Mouse (Mus musculus) lung, postnatal 10 days (tissue): ENCODE data around the gene Src.

Source experiments
- DNase-seq: peaks from one replicate; pipeline ENCODE4 v3.0.0; 2021

The Src gene

DNA sequence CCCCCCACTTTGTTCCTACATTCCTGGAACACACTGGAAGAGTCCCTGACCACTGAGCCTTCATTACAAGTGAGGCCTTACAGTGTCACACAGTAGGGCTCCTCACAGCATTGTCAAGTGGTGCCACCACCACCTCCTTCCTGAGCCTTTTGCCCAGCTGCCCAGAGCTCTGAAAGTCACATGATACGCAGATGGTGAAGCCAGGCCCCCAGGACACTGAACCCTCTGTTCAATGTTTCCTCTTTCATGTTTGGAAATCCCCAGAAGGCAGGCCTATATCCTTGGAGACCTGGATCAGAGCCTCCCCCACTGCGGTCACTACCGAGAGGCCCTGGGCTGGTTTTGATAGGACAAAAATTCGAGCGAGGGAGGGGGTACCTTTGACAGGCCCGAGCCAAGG lies 1.0 kb upstream of the Src start:
- DNase-seq, result no peak

GRCm38 (mm10) chr2:157418609-157419071 lies 396 bp downstream of the Src start:
- DNase-seq, result peak; percentile 62

DNA sequence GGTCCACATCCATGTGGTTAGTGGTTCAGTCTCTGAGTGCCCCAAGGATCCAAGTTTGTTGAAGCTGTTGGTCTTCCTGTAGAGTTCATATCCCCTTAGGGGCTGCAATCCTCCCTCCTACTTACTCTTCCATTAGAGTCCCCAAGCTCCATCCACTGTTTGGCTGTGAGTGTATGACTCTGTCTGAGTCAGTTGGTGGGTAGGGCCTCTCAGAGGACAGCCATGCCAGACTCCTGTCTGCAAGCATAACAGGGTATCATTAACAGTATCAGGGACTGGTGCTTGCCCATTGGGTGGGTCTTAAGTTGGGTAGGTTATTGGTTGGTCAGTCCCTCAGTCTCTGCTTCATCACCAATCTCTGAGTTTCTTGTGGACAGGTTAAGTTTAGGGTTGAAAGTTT lies 1.3 kb downstream of the Src start:
- no peak for DNase-seq

DNA sequence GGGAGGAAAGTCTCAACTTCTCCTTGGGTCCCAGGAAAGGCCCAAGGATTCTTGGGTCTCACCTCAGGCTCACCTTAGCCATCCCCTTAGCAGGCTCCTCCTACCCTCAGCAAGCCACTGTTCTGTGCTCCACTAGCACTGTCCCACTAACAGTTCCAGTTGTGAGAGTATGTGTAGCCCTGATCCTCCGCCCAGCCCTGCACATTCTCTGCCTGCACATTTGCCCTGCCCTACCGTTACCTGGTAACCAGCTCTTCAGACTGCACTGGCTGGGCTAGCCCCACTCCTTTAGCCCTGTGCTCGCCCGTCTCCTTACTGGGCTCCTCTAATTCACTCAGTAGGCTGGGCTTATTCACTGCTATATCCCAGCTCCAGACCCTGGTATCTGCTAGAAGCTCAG lies 2.2 kb downstream of the Src start:
- DNase-seq, result no peak

- DNase-seq, result no peak
Observed at GRCm38 (mm10) chr2:157422062-157422655, 3.9 kb downstream of the Src start.

- DNase-seq, result peak; percentile 78
Observed at GRCm38 (mm10) chr2:157422854-157423705, 4.8 kb downstream of the Src start.

DNA sequence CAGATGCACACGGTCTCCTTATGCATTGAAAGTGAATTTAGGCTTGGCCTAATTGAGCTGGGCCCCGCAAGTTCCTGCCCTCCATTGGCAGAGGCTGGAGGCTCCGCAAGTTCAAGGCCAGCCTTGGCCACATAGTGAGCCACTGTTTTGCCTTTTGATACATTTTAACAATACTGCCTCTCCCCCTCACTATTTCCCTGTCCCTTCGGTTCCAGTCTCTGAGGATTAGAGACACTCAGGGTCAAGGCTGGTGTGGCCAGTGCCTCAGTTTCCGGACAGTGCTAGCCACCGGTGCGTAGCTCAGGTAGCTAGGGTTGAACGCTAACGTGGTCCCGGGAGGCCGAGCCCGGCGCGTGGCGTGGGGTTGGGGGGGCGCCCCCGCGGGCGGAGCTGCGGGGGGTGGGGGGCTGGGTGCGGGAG lies 5.5 kb downstream of the Src start:
- DNase-seq, result peak; percentile 31

GRCm38 (mm10) chr2:157424126-157424903 lies 6.1 kb downstream of the Src start:
- DNase-seq, result peak; percentile 58

GRCm38 (mm10) chr2:157424904-157425642 lies 6.8 kb downstream of the Src start:
- DNase-seq, result no peak

DNA sequence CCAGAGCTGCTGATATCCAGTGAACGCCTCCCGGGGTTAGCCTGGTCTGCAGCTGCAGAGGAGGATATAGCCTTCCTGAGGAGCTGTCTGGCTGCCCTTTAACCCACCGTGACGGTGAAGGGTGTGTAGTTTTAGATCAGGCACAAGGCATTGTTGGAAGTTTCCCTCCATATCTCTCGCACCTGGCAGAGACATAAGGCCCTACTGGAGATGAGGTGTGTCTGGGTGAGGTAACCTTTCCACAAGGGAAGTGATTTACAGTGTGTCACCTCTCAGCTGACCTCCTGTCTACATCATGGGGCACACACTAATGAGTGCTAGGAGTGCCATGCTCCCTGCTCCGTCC lies 7.4 kb downstream of the Src start:
- no peak for DNase-seq

GRCm38 (mm10) chr2:157426171-157426570 lies 7.9 kb downstream of the Src start:
- peak; percentile 68 for DNase-seq

GRCm38 (mm10) chr2:157427164-157427563 lies 8.9 kb downstream of the Src start:
- DNase-seq, result no peak

GRCm38 (mm10) chr2:157428351-157429139 lies 10.3 kb downstream of the Src start:
- no peak for DNase-seq

- DNase-seq, result no peak
Observed at GRCm38 (mm10) chr2:157429735-157430134, 11.5 kb downstream of the Src start.

GRCm38 (mm10) chr2:157430667-157431429 lies 12.6 kb downstream of the Src start:
- no peak for DNase-seq

GRCm38 (mm10) chr2:157431912-157432311 lies 13.7 kb downstream of the Src start:
- no peak for DNase-seq

DNA sequence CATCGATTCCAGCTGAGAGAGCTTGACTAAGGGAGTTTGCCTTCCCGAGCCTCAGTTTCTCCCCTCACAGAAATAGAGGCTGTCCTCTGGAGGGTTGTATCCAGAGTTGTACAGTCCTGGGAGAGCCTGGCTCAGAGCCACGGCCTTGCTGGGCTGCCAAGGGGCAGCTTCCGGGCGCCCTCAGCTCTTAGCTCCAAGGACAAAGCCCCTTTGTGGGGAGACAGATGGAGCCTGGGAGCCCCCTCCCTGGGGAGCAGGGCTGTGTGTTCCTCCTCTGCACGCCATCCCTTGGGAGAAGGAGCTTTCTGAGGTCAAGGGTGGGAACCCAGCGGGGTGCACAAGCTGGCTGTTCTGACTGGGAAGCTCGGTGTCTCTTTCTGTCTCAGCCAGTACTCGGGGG lies 14.2 kb downstream of the Src start:
- DNase-seq, result peak; percentile 43

DNA sequence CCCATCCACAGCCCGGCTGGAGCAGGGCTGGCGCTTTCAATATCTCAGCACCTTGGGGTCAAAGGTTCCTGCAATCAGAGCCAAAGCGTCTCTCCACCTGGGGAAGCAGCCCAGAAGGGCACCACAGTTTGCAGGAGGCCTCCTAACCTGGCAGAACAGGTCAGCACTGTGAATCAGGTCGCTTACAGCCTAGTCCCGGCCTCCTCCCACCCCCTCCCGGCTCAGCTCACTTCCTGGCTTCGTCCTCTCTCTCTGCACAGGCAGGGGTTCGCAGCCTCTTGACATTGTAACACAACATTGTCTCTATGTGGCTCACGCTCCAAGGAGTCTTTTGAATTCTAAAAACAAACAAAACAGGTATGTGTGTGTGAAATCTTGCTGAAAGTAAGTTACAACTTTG lies 15.8 kb downstream of the Src start:
- no peak for DNase-seq

GRCm38 (mm10) chr2:157434497-157434896 lies 16.3 kb downstream of the Src start:
- DNase-seq, result peak; percentile 86

GRCm38 (mm10) chr2:157436496-157436895 lies 18.3 kb downstream of the Src start:
- no peak for DNase-seq

DNA sequence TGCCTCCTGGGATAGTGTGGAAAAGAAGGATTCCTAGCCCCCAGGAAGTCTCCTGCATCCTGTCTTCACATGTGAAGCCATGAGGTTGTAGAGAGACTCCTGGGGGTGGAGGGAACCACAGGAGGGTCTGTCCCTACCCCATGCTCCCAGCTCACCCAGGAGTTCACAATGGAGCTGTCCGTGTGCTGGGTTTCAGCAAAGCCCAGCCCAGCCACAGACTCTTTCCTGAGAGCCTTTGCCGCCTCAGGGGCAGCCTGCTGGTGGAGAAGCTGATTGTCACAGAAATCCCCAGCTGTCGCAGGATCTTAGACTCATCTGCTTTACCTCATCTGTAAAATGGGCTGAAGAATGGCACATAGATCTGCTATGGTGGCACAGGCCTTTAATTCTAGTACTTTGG lies 18.9 kb downstream of the Src start:
- DNase-seq, result no peak
